Mouse (Mus musculus) myocyte (in vitro differentiated cells): Measurements from ENCODE around the gene Ankrd26.

Source experiments
- E2F4 ChIP-seq: IDR thresholded peaks from one replicate; pipeline ENCODE4 v1.6.1; 2011; ENCODE audit warnings: mild to moderate bottlenecking, control low read depth, moderate library complexity; ENCODE audit not compliant: insufficient read depth
- MYOG ChIP-seq, 3 experiments: IDR thresholded peaks; one replicate each; pipeline ENCODE4 v1.6.1; 2011; ENCODE audit warnings: control low read depth in 2 of 3, low read depth in 2 of 3, mild to moderate bottlenecking in 2 of 3; ENCODE audit not compliant: insufficient read length in 2 of 3, control insufficient read depth in 1 of 3, insufficient read depth in 1 of 3
- POLR2A ChIP-seq: IDR thresholded peaks from one replicate; pipeline ENCODE4 v1.6.1; 2011; ENCODE audit warnings: low read depth, mild to moderate bottlenecking, control low read depth, moderate library complexity; ENCODE audit not compliant: insufficient read length
- TCF12 ChIP-seq: IDR thresholded peaks from one replicate; pipeline ENCODE4 v1.6.1; 2011; ENCODE audit warnings: mild to moderate bottlenecking, control low read depth; ENCODE audit not compliant: poor library complexity, insufficient read depth, severe bottlenecking

- TF ChIP-seq POLR2A (no peak), TCF12 (no peak), E2F4 (no peak), MYOG (IDR thresholded peaks at IDR 0.05; ENCODE audit: control insufficient read depth in 1 of 3, insufficient read depth in 1 of 3, insufficient read length in 2 of 3, low read depth in 2 of 3) (no peak)
Observed at GRCm38 (mm10) chr6:118595681-118596055, 33.6 kb upstream of the Ankrd26 start.
